Mouse (Mus musculus): ENCODE data around the gene Rpl19. TPM values are rescaled to one million over a fixed set of nuclear protein-coding genes. Genes with fewer than 3 reads are reported as not detected.
A peak's percentile ranks its signal among the peaks of the same experiment; 100 is the strongest.

Gene Rpl19
- polyA plus RNA-seq, 2 experiments: 1,199 to 1,869 TPM

DNA sequence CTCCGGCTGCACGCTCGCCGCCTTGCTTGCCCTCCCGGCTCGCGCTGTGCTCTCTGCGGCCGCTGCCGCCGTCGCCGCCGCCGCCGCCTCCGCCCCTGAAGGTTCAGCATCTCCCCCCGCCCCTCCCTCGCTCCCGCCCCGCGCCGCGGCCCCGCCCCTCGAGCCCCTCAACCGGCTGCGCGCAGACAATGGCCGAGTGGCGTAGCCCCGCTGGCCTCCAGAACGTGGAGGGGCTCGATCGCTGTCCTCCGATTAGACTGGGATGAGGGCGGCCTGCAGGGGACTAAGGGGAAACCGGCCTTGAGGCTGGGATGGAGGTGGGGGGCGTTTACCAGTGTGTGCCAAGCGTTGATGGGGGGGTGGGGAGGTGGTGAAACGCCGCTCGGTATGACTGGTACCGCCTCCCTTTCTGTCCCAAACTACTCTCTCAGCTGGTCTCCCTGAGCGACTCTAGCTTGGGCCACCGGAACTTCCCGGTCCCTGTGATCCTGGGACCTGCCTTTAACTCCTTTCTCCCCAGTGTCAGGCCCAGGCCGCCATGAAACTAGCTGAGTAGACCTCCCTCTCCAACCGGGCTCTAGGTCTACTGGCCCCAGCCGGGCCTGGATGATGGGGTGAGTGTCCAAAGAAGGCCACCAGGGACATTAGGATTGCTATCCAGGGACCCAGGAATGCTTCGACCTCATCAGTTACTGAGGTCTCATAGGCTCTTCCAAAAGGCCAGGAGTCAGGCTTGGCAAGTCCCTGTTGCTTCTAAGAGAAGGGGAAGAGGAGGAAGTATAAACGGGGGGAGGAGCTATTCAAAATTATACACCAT lies 3.7 kb upstream of the Rpl19 start, which contains the start of gene Cacnb1:
TSS of gene Cacnb1 (minus strand) at position 480 of the 817 bp plus-strand sequence.
- peaks cover 11% of the 10 kb centered on the region; the same call in 1 of the 2 replicates for H3K36me3 ChIP-seq (ENCODE audit: control insufficient read depth, insufficient read depth, low read length)
- H3K27me3 ChIP-seq (ENCODE audit: control insufficient read depth, insufficient read depth, low read length): no peaks in the 10 kb centered on the region
- H3K4me3 ChIP-seq (replicated peaks; ENCODE audit: low read length): peak within 1 kb of the TSS; percentile 81
- peak within 1 kb of the TSS; percentile 93 for H3K27ac ChIP-seq (replicated peaks; ENCODE audit: low read depth, low read length)
- no peaks in the 10 kb centered on the region for H3K9me3 ChIP-seq (ENCODE audit: control insufficient read depth, low read length)
- DNase-seq (ENCODE audit: low spot score) (peak; percentile 70), ATAC-seq (ENCODE audit: low FRiP score, low read depth) (peak; percentile 67)
- WGBS: 4% methylated on average over 37 of the region's 52 CpGs
- peak; percentile 89; the same call in 1 of the 2 replicates for TF ChIP-seq POLR2A (IDR thresholded peaks at IDR 0.05; ENCODE audit: borderline replicate concordance, extremely low read depth, insufficient read depth, insufficient read length)
- peaks cover 30% of the 10 kb centered on the region for H3K4me1 ChIP-seq (ENCODE audit: control insufficient read depth, insufficient read depth, low read length)
- peak within 1 kb of the TSS; percentile 61 for H3K4me2 ChIP-seq (replicated peaks; ENCODE audit: low read depth, low read length, severe bottlenecking)
- peak within 1 kb of the TSS; percentile 78 for H3K9ac ChIP-seq (ENCODE audit: low read depth, low read length, severe bottlenecking)

- Histone ChIP-seq H3K9me3 (ENCODE audit: control insufficient read depth, low read length) (no peaks in the 10 kb centered on the region), H3K27ac (replicated peaks; ENCODE audit: low read depth, low read length) (no peak overlapping the region), H3K4me1 (ENCODE audit: control insufficient read depth, insufficient read depth, low read length) (peaks cover 32% of the 10 kb centered on the region), H3K4me2 (replicated peaks; ENCODE audit: low read depth, low read length, severe bottlenecking) (no peak overlapping the region), H3K27me3 (ENCODE audit: control insufficient read depth, insufficient read depth, low read length) (no peaks in the 10 kb centered on the region), H3K4me3 (replicated peaks; ENCODE audit: low read length) (no peak overlapping the region), H3K9ac (ENCODE audit: low read depth, low read length, severe bottlenecking) (no peak overlapping the region), H3K36me3 (ENCODE audit: control insufficient read depth, insufficient read depth, low read length) (peaks cover 16% of the 10 kb centered on the region)
- ATAC-seq (ENCODE audit: low FRiP score, low read depth) (no peak), DNase-seq (ENCODE audit: low spot score) (no peak)
- 85% methylated on average over 3 of the region's 3 CpGs for WGBS
- no peak for TF ChIP-seq POLR2A (IDR thresholded peaks at IDR 0.05; ENCODE audit: borderline replicate concordance, extremely low read depth, insufficient read depth, insufficient read length)
Observed at GRCm38 (mm10) chr11:98024516-98024915, 2.0 kb upstream of the Rpl19 start.

DNA sequence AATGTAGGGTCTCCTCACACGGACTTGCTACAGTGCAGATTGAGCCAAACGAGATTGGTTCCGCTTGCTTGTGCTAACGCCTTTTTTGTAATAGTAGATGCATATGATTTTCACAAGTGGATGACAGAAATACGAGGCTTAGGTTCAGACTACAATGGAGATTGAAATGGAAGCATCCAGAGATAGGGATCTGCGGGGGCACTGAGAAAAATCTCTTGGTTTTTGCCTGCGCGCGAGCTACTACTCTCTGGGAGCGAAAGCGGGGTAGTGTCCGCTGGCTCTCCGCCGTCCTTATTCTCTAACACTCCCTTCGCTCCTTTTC lies 301 bp upstream of the Rpl19 start:
- no peak for TF ChIP-seq POLR2A (IDR thresholded peaks at IDR 0.05; ENCODE audit: borderline replicate concordance, extremely low read depth, insufficient read depth, insufficient read length)
- 7% methylated on average over 15 of the region's 15 CpGs for WGBS
- ATAC-seq (ENCODE audit: low FRiP score, low read depth): no peak

GRCm38 (mm10) chr11:98027297-98027688 lies 783 bp downstream of the Rpl19 start:
- no peak for ATAC-seq (ENCODE audit: low FRiP score, low read depth)
- Histone ChIP-seq H3K9me3 (ENCODE audit: control insufficient read depth, low read length) (no peaks in the 10 kb centered on the region), H3K27me3 (ENCODE audit: control insufficient read depth, insufficient read depth, low read length) (no peaks in the 10 kb centered on the region), H3K36me3 (ENCODE audit: control insufficient read depth, insufficient read depth, low read length) (peaks cover 35% of the 10 kb centered on the region), H3K4me3 (replicated peaks; ENCODE audit: low read length) (peak overlapping the region; percentile 98), H3K4me1 (ENCODE audit: control insufficient read depth, insufficient read depth, low read length) (peaks cover 15% of the 10 kb centered on the region), H3K9ac (ENCODE audit: low read depth, low read length, severe bottlenecking) (peak overlapping the region; percentile 99), H3K4me2 (replicated peaks; ENCODE audit: low read depth, low read length, severe bottlenecking) (peak overlapping the region; percentile 66), H3K27ac (replicated peaks; ENCODE audit: low read depth, low read length) (peak overlapping the region; percentile 91)
- TF ChIP-seq POLR2A (IDR thresholded peaks at IDR 0.05; ENCODE audit: borderline replicate concordance, extremely low read depth, insufficient read depth, insufficient read length): no peak
- WGBS: under 1% methylated on average over 18 of the region's 18 CpGs
- DNase-seq (ENCODE audit: low spot score): no peak

More for the DNA sequence above, 301 bp upstream of the Rpl19 start:
- no peak for DNase-seq (ENCODE audit: low spot score)
- Histone ChIP-seq H3K4me1 (ENCODE audit: control insufficient read depth, insufficient read depth, low read length) (peaks cover 19% of the 10 kb centered on the region), H3K9me3 (ENCODE audit: control insufficient read depth, low read length) (no peaks in the 10 kb centered on the region), H3K27me3 (ENCODE audit: control insufficient read depth, insufficient read depth, low read length) (no peaks in the 10 kb centered on the region), H3K36me3 (ENCODE audit: control insufficient read depth, insufficient read depth, low read length) (peaks cover 33% of the 10 kb centered on the region), H3K27ac (replicated peaks; ENCODE audit: low read depth, low read length) (peak overlapping the region; percentile 91), H3K4me3 (replicated peaks; ENCODE audit: low read length) (peak overlapping the region; percentile 98), H3K9ac (ENCODE audit: low read depth, low read length, severe bottlenecking) (peak overlapping the region; percentile 99), H3K4me2 (replicated peaks; ENCODE audit: low read depth, low read length, severe bottlenecking) (peak overlapping the region; percentile 66)

DNA sequence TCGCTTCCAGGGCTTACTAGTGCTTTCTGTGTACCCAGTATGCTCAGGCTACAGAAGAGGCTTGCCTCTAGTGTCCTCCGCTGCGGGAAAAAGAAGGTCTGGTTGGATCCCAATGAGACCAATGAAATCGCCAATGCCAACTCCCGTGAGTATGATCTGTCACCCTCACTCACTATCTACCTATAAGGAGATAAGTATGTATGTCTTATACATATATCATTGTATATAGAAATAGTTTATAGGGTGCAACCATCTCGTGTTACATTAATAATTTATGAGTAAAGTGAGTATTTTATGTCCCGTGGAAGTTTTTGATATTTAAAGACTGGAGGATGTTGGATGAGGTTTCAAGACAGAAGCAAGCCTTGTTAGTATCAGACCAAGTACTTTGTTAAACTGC lies 1.3 kb downstream of the Rpl19 start:
- Histone ChIP-seq H3K27me3 (ENCODE audit: control insufficient read depth, insufficient read depth, low read length) (no peaks in the 10 kb centered on the region), H3K9ac (ENCODE audit: low read depth, low read length, severe bottlenecking) (peak overlapping the region; percentile 99), H3K36me3 (ENCODE audit: control insufficient read depth, insufficient read depth, low read length) (peaks cover 35% of the 10 kb centered on the region), H3K4me2 (replicated peaks; ENCODE audit: low read depth, low read length, severe bottlenecking) (peak overlapping the region; percentile 66), H3K27ac (replicated peaks; ENCODE audit: low read depth, low read length) (no peak overlapping the region), H3K4me3 (replicated peaks; ENCODE audit: low read length) (peak overlapping the region; percentile 98), H3K9me3 (ENCODE audit: control insufficient read depth, low read length) (no peaks in the 10 kb centered on the region), H3K4me1 (ENCODE audit: control insufficient read depth, insufficient read depth, low read length) (peaks cover 15% of the 10 kb centered on the region)
- no peak for TF ChIP-seq POLR2A (IDR thresholded peaks at IDR 0.05; ENCODE audit: borderline replicate concordance, extremely low read depth, insufficient read depth, insufficient read length)
- WGBS: 21% methylated on average over 7 of the region's 7 CpGs
- no peak for ATAC-seq (ENCODE audit: low FRiP score, low read depth)
- no peak for DNase-seq (ENCODE audit: low spot score)

Measured in limb, embryonic 14.5 days (tissue).